Mouse (Mus musculus): ENCODE measurements around the gene Sall4.

The Sall4 gene

GRCm38 (mm10) chr2:168767582-168767981 lies at the start of gene Sall4:
Gene Sall4 (minus strand): TSS chr2:168767943.
- no peak for DNase-seq (ENCODE audit: low read depth)

- DNase-seq (ENCODE audit: low read depth): no peak
Observed at GRCm38 (mm10) chr2:168813243-168813642, 45.5 kb upstream of the Sall4 start.

- no peak for DNase-seq (ENCODE audit: low read depth)
Observed at GRCm38 (mm10) chr2:168809895-168810294, 42.2 kb upstream of the Sall4 start.

GRCm38 (mm10) chr2:168807681-168808080 lies 39.9 kb upstream of the Sall4 start:
- DNase-seq (ENCODE audit: low read depth): no peak

- no peak for DNase-seq (ENCODE audit: low read depth)
Observed at GRCm38 (mm10) chr2:168803849-168804248, 36.1 kb upstream of the Sall4 start.

- no peak for DNase-seq (ENCODE audit: low read depth)
Observed at GRCm38 (mm10) chr2:168799326-168799725, 31.6 kb upstream of the Sall4 start.

- DNase-seq (ENCODE audit: low read depth): no peak
Observed at GRCm38 (mm10) chr2:168798921-168799320, 31.2 kb upstream of the Sall4 start.

- no peak for DNase-seq (ENCODE audit: low read depth)
Observed at GRCm38 (mm10) chr2:168791115-168791802, 23.5 kb upstream of the Sall4 start.

GRCm38 (mm10) chr2:168786174-168786573 lies 18.4 kb upstream of the Sall4 start:
- no peak for DNase-seq (ENCODE audit: low read depth)

- DNase-seq (ENCODE audit: low read depth): no peak
Observed at GRCm38 (mm10) chr2:168780596-168780995, 12.9 kb upstream of the Sall4 start.

GRCm38 (mm10) chr2:168780024-168780423 lies 12.3 kb upstream of the Sall4 start:
- no peak for DNase-seq (ENCODE audit: low read depth)

GRCm38 (mm10) chr2:168777481-168777880 lies 9.7 kb upstream of the Sall4 start:
- DNase-seq (ENCODE audit: low read depth): no peak

- no peak for DNase-seq (ENCODE audit: low read depth)
Observed at GRCm38 (mm10) chr2:168776238-168776637, 8.5 kb upstream of the Sall4 start.

GRCm38 (mm10) chr2:168769259-168769658 lies 1.5 kb upstream of the Sall4 start:
- no peak for DNase-seq (ENCODE audit: low read depth)

GRCm38 (mm10) chr2:168766538-168767361 lies 993 bp downstream of the Sall4 start:
- DNase-seq (ENCODE audit: low read depth): no peak

GRCm38 (mm10) chr2:168765696-168766537 lies 1.8 kb downstream of the Sall4 start:
- DNase-seq (ENCODE audit: low read depth): no peak

GRCm38 (mm10) chr2:168765065-168765681 lies 2.6 kb downstream of the Sall4 start:
- no peak for DNase-seq (ENCODE audit: low read depth)

- no peak for DNase-seq (ENCODE audit: low read depth)
Observed at GRCm38 (mm10) chr2:168764460-168764867, 3.3 kb downstream of the Sall4 start.

GRCm38 (mm10) chr2:168763785-168764184 lies 4.0 kb downstream of the Sall4 start:
- no peak for DNase-seq (ENCODE audit: low read depth)

- no peak for DNase-seq (ENCODE audit: low read depth)
Observed at GRCm38 (mm10) chr2:168762411-168762815, 5.3 kb downstream of the Sall4 start.

- no peak for DNase-seq (ENCODE audit: low read depth)
Observed at GRCm38 (mm10) chr2:168761954-168762353, 5.8 kb downstream of the Sall4 start.

- no peak for DNase-seq (ENCODE audit: low read depth)
Observed at GRCm38 (mm10) chr2:168761141-168761540, 6.6 kb downstream of the Sall4 start.

Data from induced T-regulatory cell, adult 2 months (primary cell).